Mouse (Mus musculus): Measurements from ENCODE around the gene Mia3.

DNA sequence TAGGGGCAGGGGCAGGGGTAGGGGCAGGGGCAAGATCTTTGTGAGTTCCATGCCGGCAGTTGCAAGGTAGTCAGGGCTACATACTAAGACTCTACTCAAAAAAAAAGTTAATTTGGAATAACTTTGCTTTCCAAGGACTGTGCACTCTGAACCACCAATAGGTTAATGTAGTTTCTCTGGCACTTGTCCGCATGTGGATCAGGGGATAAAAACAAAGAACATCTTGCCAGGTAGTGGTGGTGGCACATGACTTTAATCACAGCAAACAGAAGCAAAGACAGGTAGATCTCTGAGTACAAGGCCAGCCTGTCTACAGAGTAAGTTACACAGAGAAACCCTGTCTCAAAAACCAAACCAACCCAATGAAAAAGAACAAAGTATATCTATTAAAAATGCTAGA, 13.3 kb upstream of the Mia3 start:
- TF ChIP-seq POLR2A (IDR thresholded peaks at IDR 0.05; ENCODE audit: borderline replicate concordance, extremely low read depth, insufficient read depth, insufficient read length, poor library complexity, severe bottlenecking) (no peak), CTCF (IDR thresholded peaks at IDR 0.05; ENCODE audit: borderline replicate concordance, extremely low read depth, insufficient read depth, insufficient read length) (no peak)
